In the genomic region with DNA sequence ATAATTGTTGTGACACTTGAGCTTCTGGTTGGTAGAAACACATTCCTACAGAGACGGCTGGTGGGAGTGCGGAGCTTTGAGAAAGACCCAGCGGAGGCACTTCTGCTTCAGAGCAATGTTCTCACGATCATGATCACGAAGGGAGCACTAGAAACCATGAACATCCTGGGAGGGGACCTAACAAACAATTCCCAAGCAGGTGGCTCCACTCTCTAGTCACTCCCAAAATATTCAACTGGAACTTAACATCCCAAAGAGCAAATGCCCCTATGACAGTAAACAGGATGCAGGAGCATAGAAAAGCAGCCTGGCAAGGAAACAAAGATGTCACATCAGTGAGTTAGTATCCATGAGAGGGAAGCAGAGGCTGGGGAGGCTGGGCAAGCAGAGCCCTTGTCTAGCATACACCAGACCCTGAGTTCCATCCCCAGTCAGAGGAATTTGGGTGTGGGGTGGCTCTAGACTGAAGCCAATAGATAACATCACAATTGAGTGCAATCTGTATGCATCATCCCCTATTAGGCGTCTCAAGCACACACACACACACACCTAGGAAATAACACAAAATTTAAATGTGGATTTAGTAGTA, we compare ENCODE assay signal across 10 mouse cellular contexts. TPM values are rescaled to one million over a fixed set of nuclear protein-coding genes. Genes with fewer than 3 reads are reported as not detected.
DNase-seq lines count a peak whose midpoint lies in the region; ATAC-seq and TF ChIP-seq lines count a peak whose summit lies in the region.
"Had no signal": no experiment of that assay in that cellular context is flagged by ENCODE, and none has a peak within 500 bp of the region (broad histone marks: within the 10 kb centered on the region; RNA-seq: fewer than 3 reads in every experiment).

No protein-coding gene starts in this region.

- peak overlapping the region; percentile 46; the same call in 1 of the 2 replicates for H3K27ac ChIP-seq in layer of hippocampus, adult 2 months
- 0 out of 2 replicates have a peak overlapping the region, but pooled peaks have one; percentile 6 for H3K27ac ChIP-seq in hindbrain, embryonic 16.5 days (ENCODE audit: low read depth, low read length)
- no peak overlapping the region for H3K27ac ChIP-seq in lung, postnatal 0 days (ENCODE audit: low read length)

- TF ChIP-seq EP300 in lung, postnatal 0 days (IDR thresholded peaks at IDR 0.05): no peak

- no peak for TF ChIP-seq CTCF in layer of hippocampus, adult 2 months (conservative IDR thresholded peaks at IDR 0.05)
- no peak for TF ChIP-seq CTCF in lung, postnatal 0 days (IDR thresholded peaks at IDR 0.05)

- WGBS in hindbrain, embryonic 16.5 days: 56% methylated on average over 6 of the region's 6 CpGs
- 23% methylated on average over 6 of the region's 6 CpGs for WGBS in lung, postnatal 0 days

- ATAC-seq in cerebellum, adult (ENCODE audit: insufficient number of reproducible peaks, low FRiP score, low TSS enrichment): no peak
- ATAC-seq in hindbrain, embryonic 16.5 days: peak; percentile 51; the same call in 1 of the 2 replicates
- peak; percentile 66 for ATAC-seq in lung, postnatal 0 days

- H3K9ac ChIP-seq in hindbrain, embryonic 16.5 days (ENCODE audit: low read depth, low read length): no peak overlapping the region
- no peak overlapping the region for H3K9ac ChIP-seq in lung, postnatal 0 days (replicated peaks; ENCODE audit: low read depth)

- H3K27me3 ChIP-seq in hindbrain, embryonic 16.5 days (replicated peaks; ENCODE audit: control insufficient read depth, insufficient read depth, low read length): no peaks in the 10 kb centered on the region
- no peaks in the 10 kb centered on the region for H3K27me3 ChIP-seq in lung, postnatal 0 days (replicated peaks; ENCODE audit: insufficient read depth, low read length)

- H3K36me3 ChIP-seq in hindbrain, embryonic 16.5 days (ENCODE audit: control insufficient read depth, insufficient read depth, low read length): no peaks in the 10 kb centered on the region
- no peaks in the 10 kb centered on the region for H3K36me3 ChIP-seq in lung, postnatal 0 days (ENCODE audit: insufficient read depth, low read length)

- no peak overlapping the region for H3K4me3 ChIP-seq in layer of hippocampus, adult 2 months
- H3K4me3 ChIP-seq in hindbrain, embryonic 16.5 days (ENCODE audit: low read length): no peak overlapping the region
- no peak overlapping the region for H3K4me3 ChIP-seq in lung, postnatal 0 days (ENCODE audit: low read depth, low read length)
- H3K4me3 ChIP-seq: erythroblast, embryonic 14.5 days had no signal

- DNase-seq in cerebellum, postnatal 10 days: peak; percentile 20 to 27
- no peak for DNase-seq in layer of hippocampus, adult 2 months (ENCODE audit: low spot score in 2 of 2)
- DNase-seq in layer of hippocampus, adult 18-20 months (ENCODE audit: low spot score in 2 of 2): no peak
- DNase-seq in lung, postnatal 0 days (ENCODE audit: low spot score): peak; percentile 50
- no peak for DNase-seq in right cerebral cortex, postnatal 36 days (ENCODE audit: low spot score in 2 of 2)
- DNase-seq in left cerebral cortex, adult 11 months (ENCODE audit: low spot score): no peak
- DNase-seq: thymus, postnatal 4 days had no signal

- no peaks in the 10 kb centered on the region for H3K4me1 ChIP-seq in hindbrain, embryonic 16.5 days (ENCODE audit: control insufficient read depth, insufficient read depth, low read depth, low read length)
- peaks cover 7% of the 10 kb centered on the region; the same call in 1 of the 2 replicates for H3K4me1 ChIP-seq in lung, postnatal 0 days (ENCODE audit: insufficient read depth, low read depth, low read length)

- no peaks in the 10 kb centered on the region for H3K9me3 ChIP-seq in hindbrain, embryonic 16.5 days (ENCODE audit: control insufficient read depth, low read length)
- H3K9me3 ChIP-seq in lung, postnatal 0 days (ENCODE audit: low read length): no peaks in the 10 kb centered on the region

- no peak overlapping the region for H3K4me2 ChIP-seq in hindbrain, embryonic 16.5 days (ENCODE audit: low read length)
- no peak overlapping the region for H3K4me2 ChIP-seq in lung, postnatal 0 days (replicated peaks; ENCODE audit: low read depth, low read length)

RNA-seq across cellular contexts. Expression of a gene that starts 54.5 kb away (rescaled TPM):
- 10 to 100 TPM; 18.2 to 18.8 TPM for total RNA-seq in layer of hippocampus, adult 2 months (2021)
- total RNA-seq in layer of hippocampus, adult 18-20 months (2021): 10 to 100 TPM; 18.7 to 23.1 TPM
- polyA plus RNA-seq in hindbrain, embryonic 16.5 days (2015; fragmentation: Nextera tagmentation; extraction: Ambion mirVana): 4.3 and 4.6 TPM in 2 replicates
- 23.7 and 34.1 TPM in 2 replicates for polyA plus RNA-seq in lung, postnatal 0 days (2015; fragmentation: Nextera tagmentation; extraction: Ambion mirVana)

Comparison
In these comparisons a context has a peak if more than half of its experiments do, and no peak if none do; other contexts are left out.
1. DNase-seq: peak in cerebellum, postnatal 10 days (2 of 2) and lung, postnatal 0 days (single experiment); none in layer of hippocampus, adult 2 months (0 of 2), layer of hippocampus, adult 18-20 months (0 of 2), right cerebral cortex, postnatal 36 days (0 of 2) and left cerebral cortex, adult 11 months (single experiment).